Mouse (Mus musculus): Measurements from ENCODE around the gene Stip1. TPM values are rescaled to one million over a fixed set of nuclear protein-coding genes. Genes with fewer than 3 reads are reported as not detected.

Stip1 gene
- polyA plus RNA-seq, 1 experiment from 2014 or later, result 470 TPM

GRCm38 (mm10) chr19:6973581-6974190 is 66.1 kb downstream of the Stip1 start:
- peaks cover 73% of the 10 kb centered on the region for H3K4me1 ChIP-seq
- no peak for DNase-seq (ENCODE audit: low spot score)
- H3K4me3 ChIP-seq, result peak overlapping the region; percentile 95
- H3K9me3 ChIP-seq (replicated peaks), result no peaks in the 10 kb centered on the region
- H3K36me3 ChIP-seq, result peaks cover 25% of the 10 kb centered on the region
- H3K27me3 ChIP-seq (ENCODE audit: low read depth, poor library complexity, severe bottlenecking), result peaks cover 42% of the 10 kb centered on the region
- 36% methylated on average over 12 of the region's 12 CpGs for WGBS
- peak overlapping the region; percentile 95 for H3K27ac ChIP-seq (replicated peaks)

- H3K4me1 ChIP-seq, result peaks cover 69% of the 10 kb centered on the region
- H3K27me3 ChIP-seq (ENCODE audit: low read depth, poor library complexity, severe bottlenecking), result peaks cover 55% of the 10 kb centered on the region
- no peaks in the 10 kb centered on the region for H3K9me3 ChIP-seq (replicated peaks)
Observed at GRCm38 (mm10) chr19:6972247-6972917, 67.4 kb downstream of the Stip1 start.

GRCm38 (mm10) chr19:6971644-6972043 is 68.1 kb downstream of the Stip1 start:
- Histone ChIP-seq H3K4me3 (no peak overlapping the region), H3K9me3 (replicated peaks) (no peaks in the 10 kb centered on the region), H3K4me1 (peaks cover 61% of the 10 kb centered on the region), H3K27ac (replicated peaks) (0 out of 2 replicates have a peak overlapping the region, but pooled peaks have one; percentile 2), H3K27me3 (ENCODE audit: low read depth, poor library complexity, severe bottlenecking) (peaks cover 60% of the 10 kb centered on the region), H3K36me3 (peaks cover 5% of the 10 kb centered on the region)
- DNase-seq (ENCODE audit: low spot score), result no peak
- WGBS, result 56% methylated on average over 6 of the region's 6 CpGs

More at GRCm38 (mm10) chr19:6972247-6972917, 67.4 kb downstream of the Stip1 start:
- 0 out of 2 replicates have a peak overlapping the region, but pooled peaks have one; percentile 9 for H3K4me3 ChIP-seq
- H3K36me3 ChIP-seq, result peaks cover 12% of the 10 kb centered on the region
- DNase-seq (ENCODE audit: low spot score), result no peak
- H3K27ac ChIP-seq (replicated peaks), result no peak overlapping the region
- WGBS, result 80% methylated on average over 13 of the region's 13 CpGs

Other genes with a start within 250 kb of the Stip1 start
- gene Rps6ka4, start 199.3 kb downstream of the Stip1 start, polyA plus RNA-seq (2016; fragmentation: Nextera tagmentation; extraction: Ambion mirVana), result 5.0 and 7.9 TPM in 2 replicates
- gene Ccdc88b, start 181.8 kb downstream of the Stip1 start, polyA plus RNA-seq (2016; fragmentation: Nextera tagmentation; extraction: Ambion mirVana), result 0.33 and 0.57 TPM in 2 replicates
- 150 and 156 TPM in 2 replicates for gene Trmt112, start 130.3 kb downstream of the Stip1 start, polyA plus RNA-seq (2016; fragmentation: Nextera tagmentation; extraction: Ambion mirVana)
- 169 and 180 TPM in 2 replicates for gene Prdx5, start 129.9 kb downstream of the Stip1 start, polyA plus RNA-seq (2016; fragmentation: Nextera tagmentation; extraction: Ambion mirVana)
- gene Esrra, start 118.2 kb downstream of the Stip1 start, polyA plus RNA-seq (2016; fragmentation: Nextera tagmentation; extraction: Ambion mirVana), result 8.9 and 9.5 TPM in 2 replicates
- 0.35 and 0.43 TPM in 2 replicates for gene Catsperz, start 114.6 kb downstream of the Stip1 start, polyA plus RNA-seq (2016; fragmentation: Nextera tagmentation; extraction: Ambion mirVana)
- gene Kcnk4, start 105.5 kb downstream of the Stip1 start, polyA plus RNA-seq (2016; fragmentation: Nextera tagmentation; extraction: Ambion mirVana), result 0.11 TPM in 1 of 2 replicates, not detected in the other
- gene Bad, start 98.1 kb downstream of the Stip1 start, polyA plus RNA-seq (2016; fragmentation: Nextera tagmentation; extraction: Ambion mirVana), result 66.6 and 69.8 TPM in 2 replicates
- 29.5 and 33.9 TPM in 2 replicates for gene Gpr137, start 97.5 kb downstream of the Stip1 start, polyA plus RNA-seq (2016; fragmentation: Nextera tagmentation; extraction: Ambion mirVana)
- 90.8 and 116 TPM in 2 replicates for gene Ppp1r14b, start 65.0 kb downstream of the Stip1 start, polyA plus RNA-seq (2016; fragmentation: Nextera tagmentation; extraction: Ambion mirVana)
- 22.4 and 23.7 TPM in 2 replicates for gene Plcb3, start 63.5 kb downstream of the Stip1 start, polyA plus RNA-seq (2016; fragmentation: Nextera tagmentation; extraction: Ambion mirVana)
- 115 and 127 TPM in 2 replicates for gene Fkbp2, start 59.5 kb downstream of the Stip1 start, polyA plus RNA-seq (2016; fragmentation: Nextera tagmentation; extraction: Ambion mirVana)
- 35.2 and 40.8 TPM in 2 replicates for gene Vegfb, start 52.3 kb downstream of the Stip1 start, polyA plus RNA-seq (2016; fragmentation: Nextera tagmentation; extraction: Ambion mirVana)
- 20.8 and 23.1 TPM in 2 replicates for gene Dnajc4, start 47.4 kb downstream of the Stip1 start, polyA plus RNA-seq (2016; fragmentation: Nextera tagmentation; extraction: Ambion mirVana)
- gene Nudt22, start 43.9 kb downstream of the Stip1 start, polyA plus RNA-seq (2016; fragmentation: Nextera tagmentation; extraction: Ambion mirVana), result 19.1 and 20.3 TPM in 2 replicates
- 9.5 and 11.3 TPM in 2 replicates for gene Trpt1, start 43.8 kb downstream of the Stip1 start, polyA plus RNA-seq (2016; fragmentation: Nextera tagmentation; extraction: Ambion mirVana)
- gene Fermt3, start 20.5 kb downstream of the Stip1 start, polyA plus RNA-seq (2016; fragmentation: Nextera tagmentation; extraction: Ambion mirVana), result 8.5 and 10.3 TPM in 2 replicates
- gene Macrod1, start 16.8 kb upstream of the Stip1 start, polyA plus RNA-seq (2016; fragmentation: Nextera tagmentation; extraction: Ambion mirVana), result 2.2 and 2.9 TPM in 2 replicates
- gene Flrt1, start 65.8 kb upstream of the Stip1 start, polyA plus RNA-seq (2016; fragmentation: Nextera tagmentation; extraction: Ambion mirVana), result 6.0 and 7.5 TPM in 2 replicates
- 274 and 293 TPM in 2 replicates for gene Otub1, start 166.3 kb upstream of the Stip1 start, polyA plus RNA-seq (2016; fragmentation: Nextera tagmentation; extraction: Ambion mirVana)
- gene Cox8a, start 177.6 kb upstream of the Stip1 start, polyA plus RNA-seq (2016; fragmentation: Nextera tagmentation; extraction: Ambion mirVana), result 895 and 900 TPM in 2 replicates
- 105 and 107 TPM in 2 replicates for gene Naa40, start 201.2 kb upstream of the Stip1 start, polyA plus RNA-seq (2016; fragmentation: Nextera tagmentation; extraction: Ambion mirVana)
- gene Rcor2, start 227.4 kb upstream of the Stip1 start, polyA plus RNA-seq (2016; fragmentation: Nextera tagmentation; extraction: Ambion mirVana), result 62.2 and 73.1 TPM in 2 replicates

Data from midbrain, embryonic 10.5 days (tissue).